Mouse (Mus musculus): ENCODE data around the gene Togaram2. TPM values are rescaled to one million over a fixed set of nuclear protein-coding genes. Genes with fewer than 3 reads are reported as not detected.

Gene Togaram2
- polyA plus RNA-seq, 1 experiment from 2014 or later = 0.06 TPM

DNA sequence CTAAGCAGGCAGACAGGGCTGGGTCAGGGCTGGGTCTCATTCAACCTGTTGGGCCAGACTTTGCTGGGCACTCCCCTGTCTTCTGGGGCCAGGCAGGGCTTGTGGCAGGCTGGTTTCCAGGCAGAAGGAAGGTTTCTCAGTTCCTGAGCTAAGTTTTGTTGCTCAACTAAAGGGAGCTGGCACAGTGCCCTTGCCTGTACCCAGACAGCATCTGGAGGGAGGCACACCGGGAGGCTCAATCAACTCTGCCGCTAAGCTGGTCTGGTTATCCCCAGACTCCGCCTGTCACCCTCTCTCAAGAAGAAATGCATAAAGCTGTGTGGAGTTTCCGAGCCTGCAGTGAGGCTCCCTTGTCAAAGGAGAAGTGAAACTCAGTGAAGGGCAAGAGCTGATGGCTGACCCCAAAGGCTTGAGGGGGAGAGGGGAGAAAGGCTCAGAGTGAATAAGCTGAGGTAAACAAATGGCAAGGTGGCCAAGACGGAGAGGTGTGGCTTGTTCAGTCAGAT, 11.1 kb downstream of the Togaram2 start:
- WGBS = 37% methylated on average over 5 of the region's 5 CpGs
- Histone ChIP-seq H3K36me3 (no peaks in the 10 kb centered on the region), H3K4me1 (peaks cover 7% of the 10 kb centered on the region; the same call in 1 of the 2 replicates), H3K9ac (no peak overlapping the region), H3K4me3 (no peak overlapping the region), H3K4me2 (replicated peaks) (no peak overlapping the region), H3K27ac (no peak overlapping the region), H3K27me3 (no peaks in the 10 kb centered on the region), H3K9me3 (no peaks in the 10 kb centered on the region; the same call in 1 of the 2 replicates)
- no peak for ATAC-seq (ENCODE audit: low FRiP score, low read depth)

GRCm38 (mm10) chr17:71687436-71687835, 14.4 kb downstream of the Togaram2 start:
- no peak for ATAC-seq (ENCODE audit: low FRiP score, low read depth)
- no peak overlapping the region for H3K27ac ChIP-seq
- no peak overlapping the region for H3K4me2 ChIP-seq (replicated peaks)
- peaks cover 12% of the 10 kb centered on the region; the same call in 1 of the 2 replicates for H3K4me1 ChIP-seq
- no peaks in the 10 kb centered on the region; the same call in 1 of the 2 replicates for H3K9me3 ChIP-seq
- WGBS = 67% methylated on average over 9 of the region's 9 CpGs
- H3K27me3 ChIP-seq = no peaks in the 10 kb centered on the region
- no peaks in the 10 kb centered on the region for H3K36me3 ChIP-seq
- H3K9ac ChIP-seq = no peak overlapping the region
- H3K4me3 ChIP-seq = no peak overlapping the region

GRCm38 (mm10) chr17:71689903-71690302, 16.8 kb downstream of the Togaram2 start:
- Histone ChIP-seq H3K4me2 (replicated peaks) (no peak overlapping the region), H3K27me3 (no peaks in the 10 kb centered on the region), H3K4me1 (0 out of 2 replicates have a peak, but pooled peaks cover 5% of the 10 kb centered on the region), H3K4me3 (no peak overlapping the region), H3K27ac (no peak overlapping the region), H3K9ac (no peak overlapping the region), H3K9me3 (no peaks in the 10 kb centered on the region; the same call in 1 of the 2 replicates), H3K36me3 (no peaks in the 10 kb centered on the region)
- 68% methylated on average over 5 of the region's 5 CpGs for WGBS
- ATAC-seq (ENCODE audit: low FRiP score, low read depth) = no peak

- no peak overlapping the region for H3K4me2 ChIP-seq (replicated peaks)
- H3K4me1 ChIP-seq = 0 out of 2 replicates have a peak, but pooled peaks cover 5% of the 10 kb centered on the region
- H3K9me3 ChIP-seq = no peaks in the 10 kb centered on the region; the same call in 1 of the 2 replicates
- no peak overlapping the region for H3K9ac ChIP-seq
- 79% methylated on average over 11 of the region's 11 CpGs for whole genome bisulfite sequencing
- H3K27me3 ChIP-seq = no peaks in the 10 kb centered on the region
- H3K36me3 ChIP-seq = no peaks in the 10 kb centered on the region
- ATAC-seq (ENCODE audit: low FRiP score, low read depth) = no peak
- no peak overlapping the region for H3K27ac ChIP-seq
- H3K4me3 ChIP-seq = no peak overlapping the region
Measured at GRCm38 (mm10) chr17:71691361-71691875, 18.4 kb downstream of the Togaram2 start.

GRCm38 (mm10) chr17:71693313-71693712, 20.3 kb downstream of the Togaram2 start:
- H3K9me3 ChIP-seq = no peaks in the 10 kb centered on the region; the same call in 1 of the 2 replicates
- H3K27me3 ChIP-seq = no peaks in the 10 kb centered on the region
- H3K4me3 ChIP-seq = no peak overlapping the region
- no peaks in the 10 kb centered on the region for H3K36me3 ChIP-seq
- H3K27ac ChIP-seq = no peak overlapping the region
- 51% methylated on average over 5 of the region's 5 CpGs for WGBS
- no peak overlapping the region for H3K9ac ChIP-seq
- 0 out of 2 replicates have a peak, but pooled peaks cover 5% of the 10 kb centered on the region for H3K4me1 ChIP-seq
- H3K4me2 ChIP-seq (replicated peaks) = no peak overlapping the region
- no peak for ATAC-seq (ENCODE audit: low FRiP score, low read depth)

GRCm38 (mm10) chr17:71693780-71694179, 20.7 kb downstream of the Togaram2 start:
- H3K27me3 ChIP-seq = no peaks in the 10 kb centered on the region
- H3K36me3 ChIP-seq = no peaks in the 10 kb centered on the region
- WGBS = 55% methylated on average over 8 of the region's 8 CpGs
- ATAC-seq (ENCODE audit: low FRiP score, low read depth) = no peak
- no peak overlapping the region for H3K27ac ChIP-seq
- H3K4me3 ChIP-seq = no peak overlapping the region
- no peak overlapping the region for H3K9ac ChIP-seq
- 0 out of 2 replicates have a peak, but pooled peaks cover 5% of the 10 kb centered on the region for H3K4me1 ChIP-seq
- no peak overlapping the region for H3K4me2 ChIP-seq (replicated peaks)
- no peaks in the 10 kb centered on the region; the same call in 1 of the 2 replicates for H3K9me3 ChIP-seq

DNA sequence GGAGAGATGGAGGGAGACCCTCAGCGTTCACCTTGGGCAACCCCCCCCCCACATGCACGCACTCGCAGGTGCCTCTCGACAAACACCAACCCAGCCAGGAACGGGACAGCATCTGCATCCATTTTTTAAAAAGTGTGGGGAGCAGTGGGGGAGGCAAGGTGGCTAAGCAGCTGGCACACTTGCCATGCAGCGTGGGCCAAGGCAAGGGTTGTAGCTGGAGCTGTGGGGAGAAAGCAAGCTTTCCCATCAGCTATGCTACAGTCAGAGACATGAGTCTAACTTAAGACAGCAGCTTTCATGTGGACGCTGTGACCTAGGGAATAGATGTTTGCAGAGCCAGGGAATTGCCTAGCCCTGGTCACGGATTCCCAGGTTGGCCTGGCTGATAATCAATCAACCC, 22.1 kb downstream of the Togaram2 start:
- 86% methylated on average over 8 of the region's 8 CpGs for WGBS
- Histone ChIP-seq H3K27ac (no peak overlapping the region), H3K36me3 (no peaks in the 10 kb centered on the region), H3K9ac (no peak overlapping the region), H3K4me3 (no peak overlapping the region), H3K27me3 (no peaks in the 10 kb centered on the region), H3K9me3 (no peaks in the 10 kb centered on the region), H3K4me1 (0 out of 2 replicates have a peak, but pooled peaks cover 5% of the 10 kb centered on the region), H3K4me2 (replicated peaks) (no peak overlapping the region)
- no peak for ATAC-seq (ENCODE audit: low FRiP score, low read depth)

DNA sequence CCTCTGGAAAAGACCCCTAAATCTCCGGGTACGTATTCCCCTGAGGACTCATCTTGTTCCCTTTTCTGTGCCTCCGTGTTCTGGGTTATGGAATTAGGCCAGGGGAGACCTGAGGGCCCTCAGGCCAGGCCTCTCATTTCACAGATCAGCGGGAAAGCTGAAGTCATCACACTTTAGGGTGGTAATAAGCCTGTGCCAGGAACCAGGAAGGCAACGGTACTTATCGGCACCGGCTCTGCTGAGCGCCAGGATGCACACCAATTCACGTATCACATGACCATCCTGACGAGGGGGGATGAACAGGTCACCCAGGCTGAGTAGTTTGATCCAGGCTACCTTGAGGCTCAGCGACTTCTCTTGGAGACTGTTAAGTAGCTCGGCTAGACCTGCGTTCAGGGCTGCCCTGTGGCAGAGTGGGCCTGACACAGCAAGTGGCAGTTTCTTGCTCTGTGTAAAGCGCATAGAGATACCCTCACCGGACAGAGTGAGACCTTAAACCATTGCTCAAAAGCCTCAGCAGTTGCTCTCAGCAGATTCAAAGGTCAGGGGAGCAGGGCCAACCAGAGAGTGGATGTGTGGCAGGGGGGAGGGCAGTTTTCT, 22.8 kb downstream of the Togaram2 start:
- no peaks in the 10 kb centered on the region; the same call in 1 of the 2 replicates for H3K27me3 ChIP-seq
- no peak for ATAC-seq (ENCODE audit: low FRiP score, low read depth)
- no peak overlapping the region for H3K4me2 ChIP-seq (replicated peaks)
- no peak overlapping the region for H3K27ac ChIP-seq
- no peaks in the 10 kb centered on the region for H3K36me3 ChIP-seq
- 0 out of 2 replicates have a peak, but pooled peaks cover 5% of the 10 kb centered on the region for H3K4me1 ChIP-seq
- 63% methylated on average over 15 of the region's 15 CpGs for WGBS
- H3K9ac ChIP-seq = no peak overlapping the region
- H3K9me3 ChIP-seq = no peaks in the 10 kb centered on the region
- H3K4me3 ChIP-seq = no peak overlapping the region

DNA sequence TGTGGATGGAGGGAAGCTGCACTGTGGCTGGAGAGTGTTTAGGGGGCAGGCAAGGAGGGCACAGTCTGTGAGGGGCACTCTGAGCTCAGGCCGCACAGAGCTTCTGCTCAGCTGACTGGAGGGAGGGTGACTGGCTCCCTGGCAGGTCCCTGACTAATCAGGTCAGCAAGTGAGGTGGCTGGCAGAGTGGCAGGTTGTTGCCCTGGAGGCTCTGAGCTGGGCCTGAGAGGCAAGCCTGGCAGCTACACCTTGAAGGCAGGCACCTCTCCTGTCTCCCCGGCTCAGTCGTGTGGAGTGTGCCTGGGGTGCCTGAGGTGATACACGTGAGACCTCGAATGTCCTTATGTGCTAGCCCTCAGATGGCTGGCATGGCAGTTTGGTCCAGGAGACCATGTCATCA, 23.3 kb downstream of the Togaram2 start:
- WGBS = 81% methylated on average over 5 of the region's 5 CpGs

DNA sequence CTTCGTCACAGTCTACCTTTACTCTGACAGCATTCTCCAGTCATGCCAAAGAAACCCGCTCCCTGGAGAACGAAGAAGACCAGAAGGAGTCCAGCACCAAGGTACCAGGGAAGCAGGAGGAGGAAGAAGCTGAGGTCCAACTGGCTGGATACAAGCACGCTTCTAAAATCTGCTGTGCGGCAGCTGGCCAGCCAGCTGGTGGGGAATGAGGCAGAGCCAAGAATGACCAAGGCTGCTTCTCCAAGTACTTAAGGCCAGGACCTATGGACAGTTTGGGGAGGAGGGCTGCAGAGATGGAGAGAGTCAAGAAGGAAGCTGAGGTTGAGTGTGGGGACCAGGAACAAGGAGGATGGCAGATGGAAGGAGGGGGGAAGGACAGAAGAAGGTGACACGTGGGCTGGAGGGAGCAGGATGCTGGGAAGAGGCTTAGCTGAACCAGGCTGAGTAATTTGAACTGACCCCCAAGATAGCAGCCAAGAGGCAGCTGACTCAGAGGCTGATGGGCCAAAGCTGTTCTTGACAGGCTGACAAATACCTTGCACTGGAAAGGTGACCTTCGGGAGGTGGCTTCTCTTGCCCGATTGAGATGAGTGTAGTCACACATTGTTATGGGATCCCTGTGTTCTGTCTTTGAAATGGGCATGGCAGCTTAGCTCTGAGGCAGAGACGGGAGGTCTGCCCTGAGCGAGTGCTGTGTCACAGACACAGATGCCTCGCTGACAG, 25.0 kb downstream of the Togaram2 start:
- H3K36me3 ChIP-seq = no peaks in the 10 kb centered on the region
- H3K27ac ChIP-seq = no peak overlapping the region
- no peak overlapping the region for H3K4me2 ChIP-seq (replicated peaks)
- no peak overlapping the region for H3K4me3 ChIP-seq
- no peak for ATAC-seq (ENCODE audit: low FRiP score, low read depth)
- WGBS = 76% methylated on average over 11 of the region's 11 CpGs
- H3K4me1 ChIP-seq = no peaks in the 10 kb centered on the region
- no peaks in the 10 kb centered on the region; the same call in 1 of the 2 replicates for H3K27me3 ChIP-seq
- H3K9ac ChIP-seq = no peak overlapping the region
- no peaks in the 10 kb centered on the region for H3K9me3 ChIP-seq

More for the DNA sequence above, 23.3 kb downstream of the Togaram2 start:
- H3K9me3 ChIP-seq = no peaks in the 10 kb centered on the region
- 0 out of 2 replicates have a peak, but pooled peaks cover 2% of the 10 kb centered on the region for H3K4me1 ChIP-seq
- H3K9ac ChIP-seq = no peak overlapping the region
- H3K4me3 ChIP-seq = no peak overlapping the region
- no peaks in the 10 kb centered on the region; the same call in 1 of the 2 replicates for H3K27me3 ChIP-seq
- ATAC-seq (ENCODE audit: low FRiP score, low read depth) = no peak
- no peaks in the 10 kb centered on the region for H3K36me3 ChIP-seq
- H3K27ac ChIP-seq = no peak overlapping the region
- H3K4me2 ChIP-seq (replicated peaks) = no peak overlapping the region

DNA sequence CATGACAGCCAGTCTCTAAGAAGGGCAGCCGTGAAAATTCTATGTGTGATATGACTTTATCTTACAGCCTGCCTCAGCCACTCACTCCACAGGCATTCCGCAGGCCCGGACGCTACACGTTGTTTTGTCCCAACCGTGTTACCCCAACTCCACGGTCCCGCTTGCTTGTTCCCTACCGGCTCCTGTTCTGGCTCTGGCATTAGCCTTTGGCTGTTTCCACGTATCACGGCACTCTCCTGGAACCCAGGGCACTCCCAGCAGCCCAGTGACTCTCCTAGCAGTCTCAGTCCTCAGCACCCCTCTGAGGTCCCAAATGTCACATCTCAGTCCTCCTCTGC, 25.5 kb downstream of the Togaram2 start:
- 90% methylated on average over 11 of the region's 11 CpGs for WGBS
- Histone ChIP-seq H3K4me1 (no peaks in the 10 kb centered on the region), H3K4me3 (no peak overlapping the region)

GRCm38 (mm10) chr17:71705113-71705512, 32.1 kb downstream of the Togaram2 start:
- no peak overlapping the region for H3K4me2 ChIP-seq (replicated peaks)
- H3K27ac ChIP-seq = no peak overlapping the region
- no peaks in the 10 kb centered on the region for H3K36me3 ChIP-seq
- H3K4me3 ChIP-seq = no peak overlapping the region
- H3K4me1 ChIP-seq = no peaks in the 10 kb centered on the region
- no peaks in the 10 kb centered on the region for H3K9me3 ChIP-seq
- no peak for ATAC-seq (ENCODE audit: low FRiP score, low read depth)
- H3K9ac ChIP-seq = no peak overlapping the region
- 64% methylated on average over 1 of the region's 1 CpGs for WGBS
- no peaks in the 10 kb centered on the region; the same call in 1 of the 2 replicates for H3K27me3 ChIP-seq

More for the DNA sequence above, 25.5 kb downstream of the Togaram2 start:
- Histone ChIP-seq H3K9me3 (no peaks in the 10 kb centered on the region), H3K4me2 (replicated peaks) (no peak overlapping the region), H3K27ac (no peak overlapping the region), H3K27me3 (no peaks in the 10 kb centered on the region; the same call in 1 of the 2 replicates), H3K36me3 (no peaks in the 10 kb centered on the region), H3K9ac (no peak overlapping the region)
- no peak for ATAC-seq (ENCODE audit: low FRiP score, low read depth)

All from limb, embryonic 13.5 days (tissue).